Mouse (Mus musculus): ENCODE data around the gene Irf2bpl. TPM values are rescaled to one million over a fixed set of nuclear protein-coding genes. Genes with fewer than 3 reads are reported as not detected.
A peak's percentile ranks its signal among the peaks of the same experiment; 100 is the strongest.

Gene Irf2bpl
- total and polyA plus RNA-seq, 3 experiments: 20.1 to 36.9 (median 32.6) TPM

DNA sequence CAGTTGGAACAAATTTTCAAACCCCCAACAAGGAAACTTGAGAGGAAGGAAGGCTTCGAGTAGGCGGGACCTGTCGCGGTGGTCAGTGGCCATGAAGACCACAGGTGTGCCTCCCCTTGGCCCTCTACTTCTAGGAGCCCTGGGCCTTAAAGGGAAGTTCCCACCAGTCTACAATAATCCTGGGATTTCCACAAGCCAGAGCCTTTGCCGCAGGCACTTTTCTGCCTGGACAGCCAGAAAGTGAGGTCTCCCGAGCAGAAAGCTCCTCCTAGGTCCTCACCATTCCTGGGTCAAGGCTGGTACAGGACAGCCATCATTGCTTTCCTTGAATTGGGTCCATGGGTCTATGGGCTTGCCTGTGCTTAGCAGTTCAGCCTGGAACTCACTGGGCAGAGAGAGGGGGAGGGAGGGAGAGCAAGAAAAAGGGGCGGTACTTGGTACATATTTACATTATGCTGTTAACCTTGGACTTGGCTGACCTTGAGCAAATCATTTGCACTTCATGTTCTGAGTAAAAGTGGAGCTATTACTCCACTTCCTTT, 4.6 kb upstream of the Irf2bpl start:
- TF ChIP-seq POLR2A (IDR thresholded peaks at IDR 0.05; ENCODE audit: insufficient read depth, low read depth, low read length): 0 out of 2 replicates have a peak, but pooled peaks have one; percentile 6
- no peak for TF ChIP-seq EP300 (IDR thresholded peaks at IDR 0.05; ENCODE audit: insufficient read depth, low read depth, low read length)
- no peak for TF ChIP-seq CTCF (IDR thresholded peaks at IDR 0.05)
- Histone ChIP-seq H3K27me3 (ENCODE audit: control insufficient read depth, insufficient read depth, low read length) (no peaks in the 10 kb centered on the region), H3K36me3 (ENCODE audit: control insufficient read depth, insufficient read depth, low read length) (peaks cover 6% of the 10 kb centered on the region; the same call in 1 of the 2 replicates), H3K27ac (peak overlapping the region; percentile 100), H3K79me2 (replicated peaks; ENCODE audit: control insufficient read depth, insufficient read depth, low read length) (no peaks in the 10 kb centered on the region), H3K4me3 (peak overlapping the region; percentile 42), H3K9ac (ENCODE audit: low read depth, low read length) (peak overlapping the region; percentile 31), H3K4me1 (ENCODE audit: control insufficient read depth, insufficient read depth, low read length) (peaks cover 20% of the 10 kb centered on the region)
- intact Hi-C loops (cut with DNase I): loop anchor here (5.0 kb wide), 1 partner anchor 92 kb away; no protein-coding TSS in a partner anchor
- 8% methylated on average over 7 of the region's 7 CpGs for WGBS
- peak in 1 of 2 experiments; percentile 71 for DNase-seq

DNA sequence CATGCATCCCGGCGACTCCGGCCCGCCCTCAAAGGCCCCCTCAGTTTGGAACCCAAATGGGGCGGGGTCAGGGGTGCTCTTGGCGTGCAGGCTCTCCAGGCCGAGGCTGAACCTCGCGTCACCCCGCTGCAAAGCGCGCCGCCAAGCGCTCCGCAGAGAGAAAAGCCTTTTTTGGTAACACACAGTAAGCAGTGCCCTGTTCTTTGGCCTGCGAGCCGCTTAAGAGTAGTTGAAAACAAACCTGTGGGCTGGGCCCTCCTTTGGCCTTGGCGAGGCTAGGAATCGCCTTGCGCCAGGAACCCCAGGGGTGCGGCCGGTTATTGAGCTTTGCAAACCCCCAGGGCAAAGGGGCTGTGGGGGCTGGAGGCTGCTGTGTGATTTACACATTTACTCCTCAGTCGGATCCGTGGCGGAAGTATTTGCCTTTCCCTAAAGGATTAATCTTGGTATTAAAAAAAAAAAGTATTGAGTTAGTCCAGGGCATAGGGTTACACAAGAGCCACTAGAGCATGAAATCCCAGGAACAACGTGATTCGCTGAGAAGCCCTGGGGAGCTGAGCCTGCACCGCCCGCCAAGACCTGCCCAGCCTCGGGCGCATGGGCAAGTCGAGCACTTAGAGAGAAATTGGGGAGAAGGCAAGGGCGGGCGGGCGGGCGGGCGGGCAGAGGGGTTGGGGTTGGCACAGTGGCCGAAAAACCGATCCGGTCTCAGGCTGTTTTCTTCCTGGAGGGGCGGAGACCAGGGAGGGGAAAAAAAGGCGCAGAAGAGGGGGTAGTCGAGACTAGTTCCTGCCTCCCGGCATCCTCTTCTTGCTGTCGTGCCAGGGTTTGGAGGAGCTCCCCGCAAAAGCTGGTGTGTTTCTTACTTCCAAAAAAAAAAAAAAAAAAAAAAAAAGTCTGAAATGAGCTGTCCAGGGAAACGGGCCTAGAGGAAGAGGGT, 3.8 kb upstream of the Irf2bpl start:
- peak overlapping the region; percentile 42 for H3K4me3 ChIP-seq
- DNase-seq: peak; percentile 88 to 92
- TF ChIP-seq CTCF (IDR thresholded peaks at IDR 0.05): peak; percentile 59
- peak; percentile 57 for TF ChIP-seq POLR2A (IDR thresholded peaks at IDR 0.05; ENCODE audit: insufficient read depth, low read depth, low read length)
- TF ChIP-seq EP300 (IDR thresholded peaks at IDR 0.05; ENCODE audit: insufficient read depth, low read depth, low read length): peak; percentile 38; the same call in 1 of the 2 replicates
- peaks cover 6% of the 10 kb centered on the region; the same call in 1 of the 2 replicates for H3K36me3 ChIP-seq (ENCODE audit: control insufficient read depth, insufficient read depth, low read length)
- H3K4me1 ChIP-seq (ENCODE audit: control insufficient read depth, insufficient read depth, low read length): peaks cover 20% of the 10 kb centered on the region
- under 1% methylated on average over 47 of the region's 47 CpGs for WGBS
- peak overlapping the region; percentile 67 for H3K9ac ChIP-seq (ENCODE audit: low read depth, low read length)
- intact Hi-C loops (cut with DNase I): loop anchor here (5.0 kb wide), 1 partner anchor 91 kb away; no protein-coding TSS in a partner anchor
- H3K79me2 ChIP-seq (replicated peaks; ENCODE audit: control insufficient read depth, insufficient read depth, low read length): peaks cover 3% of the 10 kb centered on the region
- no peaks in the 10 kb centered on the region for H3K27me3 ChIP-seq (ENCODE audit: control insufficient read depth, insufficient read depth, low read length)
- H3K27ac ChIP-seq: peak overlapping the region; percentile 100

DNA sequence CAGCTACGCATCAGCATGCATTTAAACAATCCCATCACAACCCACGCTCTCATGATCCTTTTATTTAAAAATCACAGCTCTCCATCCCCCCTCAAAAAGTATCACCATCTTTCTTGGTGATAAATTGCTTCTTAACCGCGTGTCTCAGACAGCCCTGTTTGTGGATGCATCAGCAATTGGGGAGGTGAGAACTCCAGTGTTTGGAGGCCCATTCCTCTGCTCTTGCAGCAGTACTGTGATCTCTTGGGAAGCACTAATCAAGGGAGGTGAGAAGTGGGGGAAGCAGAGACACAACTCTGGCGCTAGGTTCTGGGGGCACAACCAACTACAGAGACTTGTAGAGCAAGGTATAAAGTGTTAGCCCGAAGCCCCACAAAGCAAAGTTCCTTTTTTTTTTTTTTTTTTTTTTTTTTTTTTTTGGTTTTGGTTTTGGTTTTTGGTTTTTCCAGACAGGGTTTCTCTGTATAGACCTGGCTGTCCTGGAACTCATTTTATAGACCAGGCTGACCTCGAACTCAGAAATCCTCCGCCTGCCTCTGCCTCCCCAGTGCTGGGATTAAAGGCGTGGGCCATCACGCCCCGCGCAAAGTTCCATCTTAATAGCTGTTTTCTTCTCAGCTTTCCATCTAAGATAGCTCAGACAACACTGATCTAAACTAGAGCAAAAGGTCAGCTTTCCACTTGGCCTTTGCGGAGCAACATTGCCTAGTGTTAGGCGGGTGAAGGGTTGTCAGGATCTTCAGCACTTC, 3.0 kb upstream of the Irf2bpl start:
- Histone ChIP-seq H3K36me3 (ENCODE audit: control insufficient read depth, insufficient read depth, low read length) (peaks cover 3% of the 10 kb centered on the region; the same call in 1 of the 2 replicates), H3K27me3 (ENCODE audit: control insufficient read depth, insufficient read depth, low read length) (no peaks in the 10 kb centered on the region), H3K9ac (ENCODE audit: low read depth, low read length) (peak overlapping the region; percentile 33), H3K4me1 (ENCODE audit: control insufficient read depth, insufficient read depth, low read length) (peaks cover 20% of the 10 kb centered on the region), H3K79me2 (replicated peaks; ENCODE audit: control insufficient read depth, insufficient read depth, low read length) (peaks cover 4% of the 10 kb centered on the region), H3K27ac (peak overlapping the region; percentile 100), H3K4me3 (peak overlapping the region; percentile 42)
- WGBS: 45% methylated on average over 14 of the region's 14 CpGs
- no peak for DNase-seq
- intact Hi-C loops (cut with DNase I): loop anchor here (5.0 kb wide), 1 partner anchor 90 kb away; no protein-coding TSS in a partner anchor
- TF ChIP-seq POLR2A (IDR thresholded peaks at IDR 0.05; ENCODE audit: insufficient read depth, low read depth, low read length): no peak
- no peak for TF ChIP-seq CTCF (IDR thresholded peaks at IDR 0.05)
- no peak for TF ChIP-seq EP300 (IDR thresholded peaks at IDR 0.05; ENCODE audit: insufficient read depth, low read depth, low read length)

DNA sequence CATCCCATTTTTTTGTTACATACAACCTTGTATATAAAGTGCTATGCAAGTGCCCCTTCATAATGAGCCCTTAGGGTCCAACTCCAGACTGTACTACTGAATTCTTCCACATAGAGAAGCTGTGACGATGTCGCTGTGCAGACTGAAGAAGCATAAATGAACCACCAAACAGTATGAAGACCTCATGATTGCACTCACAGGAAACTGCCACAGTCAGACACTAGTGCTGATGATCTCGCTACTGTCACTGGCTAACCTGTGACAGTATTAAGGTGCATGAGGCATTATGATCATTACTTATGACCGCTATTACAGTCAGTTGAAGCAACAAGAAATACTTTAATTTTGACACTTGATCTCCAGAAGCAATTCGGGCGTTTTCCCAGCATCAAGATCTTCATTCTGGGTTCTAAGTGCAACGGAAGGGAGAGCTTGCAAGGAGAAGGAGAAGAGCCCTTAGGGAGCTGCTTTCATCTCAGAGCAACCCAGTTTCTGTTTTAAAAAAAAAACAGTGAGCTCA, 1.9 kb upstream of the Irf2bpl start:
- Histone ChIP-seq H3K4me1 (ENCODE audit: control insufficient read depth, insufficient read depth, low read length) (peaks cover 19% of the 10 kb centered on the region), H3K4me3 (no peak overlapping the region), H3K9ac (ENCODE audit: low read depth, low read length) (no peak overlapping the region), H3K36me3 (ENCODE audit: control insufficient read depth, insufficient read depth, low read length) (peaks cover 3% of the 10 kb centered on the region; the same call in 1 of the 2 replicates), H3K27ac (peak overlapping the region; percentile 100), H3K27me3 (ENCODE audit: control insufficient read depth, insufficient read depth, low read length) (no peaks in the 10 kb centered on the region), H3K79me2 (replicated peaks; ENCODE audit: control insufficient read depth, insufficient read depth, low read length) (peaks cover 8% of the 10 kb centered on the region)
- TF ChIP-seq CTCF (IDR thresholded peaks at IDR 0.05) (no peak), POLR2A (IDR thresholded peaks at IDR 0.05; ENCODE audit: insufficient read depth, low read depth, low read length) (no peak), EP300 (IDR thresholded peaks at IDR 0.05; ENCODE audit: insufficient read depth, low read depth, low read length) (no peak)
- DNase-seq: no peak
- intact Hi-C loops (cut with DNase I): loop anchor here (5.0 kb wide), 1 partner anchor 89 kb away; no protein-coding TSS in a partner anchor
- 79% methylated on average over 7 of the region's 7 CpGs for WGBS

DNA sequence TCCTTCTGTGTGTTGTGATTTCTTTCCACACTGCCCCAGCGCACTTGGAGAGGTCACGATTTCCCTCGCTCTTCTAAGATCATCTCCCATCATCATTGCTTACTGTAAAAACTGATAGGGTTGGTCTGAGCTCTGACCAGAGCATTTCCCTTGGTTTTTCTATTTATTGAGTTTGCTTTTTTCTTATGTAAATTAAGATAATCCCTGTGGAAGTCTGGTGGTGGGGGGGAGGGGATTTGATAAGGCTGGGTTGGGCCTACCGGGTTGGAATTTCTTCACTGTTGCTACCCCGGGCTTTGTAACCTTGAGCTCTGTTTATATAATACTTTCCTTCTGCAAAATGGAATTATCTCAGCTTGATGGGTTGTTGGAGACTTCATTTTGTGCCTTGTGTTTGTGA, 1.1 kb upstream of the Irf2bpl start:
- no peak for DNase-seq
- H3K27me3 ChIP-seq (ENCODE audit: control insufficient read depth, insufficient read depth, low read length): no peaks in the 10 kb centered on the region
- peaks cover 14% of the 10 kb centered on the region for H3K4me1 ChIP-seq (ENCODE audit: control insufficient read depth, insufficient read depth, low read length)
- peaks cover 5% of the 10 kb centered on the region; the same call in 1 of the 2 replicates for H3K36me3 ChIP-seq (ENCODE audit: control insufficient read depth, insufficient read depth, low read length)
- TF ChIP-seq EP300 (IDR thresholded peaks at IDR 0.05; ENCODE audit: insufficient read depth, low read depth, low read length): no peak
- no peak for TF ChIP-seq POLR2A (IDR thresholded peaks at IDR 0.05; ENCODE audit: insufficient read depth, low read depth, low read length)
- no peak for TF ChIP-seq CTCF (IDR thresholded peaks at IDR 0.05)
- H3K9ac ChIP-seq (ENCODE audit: low read depth, low read length): no peak overlapping the region
- WGBS: 49% methylated on average over 5 of the region's 5 CpGs
- H3K4me3 ChIP-seq: no peak overlapping the region
- H3K79me2 ChIP-seq (replicated peaks; ENCODE audit: control insufficient read depth, insufficient read depth, low read length): peaks cover 8% of the 10 kb centered on the region
- intact Hi-C loops (cut with DNase I): loop anchor here (2.0 to 5.0 kb wide), 2 partner anchors 53 to 88 kb away; no protein-coding TSS in a partner anchor
- H3K27ac ChIP-seq: peak overlapping the region; percentile 100
